Mouse (Mus musculus) lung, embryonic 16.5 days (tissue): Measurements from ENCODE around the gene Ispd. TPM values are rescaled to one million over a fixed set of nuclear protein-coding genes. Genes with fewer than 3 reads are reported as not detected.
A peak's percentile ranks its signal among the peaks of the same experiment; 100 is the strongest.

Experiments
- ATAC-seq: fragments of 200-750 bp; cut with Nextera tagmentation; 2 replicates; pipeline ENCODE4 v1.8.0; 2017; ENCODE audit warnings: low read depth, mild to moderate bottlenecking, moderate library complexity
- H3K27ac ChIP-seq: fragments of 300-500 bp; sonication (generic); 2 replicates; pipeline ENCODE4 v1.5.1; 2014; ENCODE audit warnings: mild to moderate bottlenecking, control low read depth, low read length
- H3K27me3 ChIP-seq: fragments of 300-500 bp; sonication (generic); 2 replicates; pipeline ENCODE4 v1.6.1; 2014; ENCODE audit warnings: low read depth, low read length, mixed read lengths; ENCODE audit not compliant: control insufficient read depth, insufficient read depth
- H3K36me3 ChIP-seq: fragments of 300-500 bp; sonication (generic); 2 replicates; pipeline ENCODE4 v1.6.1; 2014; ENCODE audit warnings: low read length; ENCODE audit not compliant: control insufficient read depth, insufficient read depth
- H3K4me1 ChIP-seq: fragments of 300-500 bp; sonication (generic); replicated peaks from 2 replicates; pipeline ENCODE4 v1.6.1; 2014; ENCODE audit warnings: low read length, mixed read lengths; ENCODE audit not compliant: control insufficient read depth, insufficient read depth
- H3K4me2 ChIP-seq: fragments of 300-500 bp; sonication (generic); 2 replicates; pipeline ENCODE4 v1.6.1; 2014; ENCODE audit warnings: low read depth, low read length, control low read depth
- H3K4me3 ChIP-seq: fragments of 300-500 bp; sonication (generic); 2 replicates; pipeline ENCODE4 v1.5.1; 2014; ENCODE audit warnings: mild to moderate bottlenecking, low read length, control low read depth
- H3K9ac ChIP-seq: fragments of 300-500 bp; sonication (generic); 2 replicates; pipeline ENCODE4 v1.6.1; 2014; ENCODE audit warnings: low read length, control low read depth
- H3K9me3 ChIP-seq: fragments of 300-500 bp; sonication (generic); 2 replicates; pipeline ENCODE4 v1.6.1; 2016; ENCODE audit warnings: low read length; ENCODE audit not compliant: control insufficient read depth
- WGBS: fragments of 180-500 bp; shearing (Covaris S2); extraction: QIAGEN DNeasy Blood & Tissue Kit; methylation state at CpG from one replicate; pipeline ENCODE4 v1.1.7; 2014; 5-methylcytosine and 5-hydroxymethylcytosine counted together
- polyA plus RNA-seq: library from polyadenylated mRNA; unstranded; fragments of >200 nt; fragmentation: Nextera tagmentation; extraction: Ambion mirVana; gene quantifications from 2 replicates; pipeline ENCODE4 v1.2.1, GENCODE M21; 2015

Gene Ispd
- polyA plus RNA-seq, 1 experiment from 2014 or later, result 12.4 TPM

- H3K4me1 ChIP-seq, result no peaks in the 10 kb centered on the region
- H3K9ac ChIP-seq, result no peak overlapping the region
- H3K4me2 ChIP-seq, result no peak overlapping the region
- no peaks in the 10 kb centered on the region for H3K36me3 ChIP-seq
- no peak overlapping the region for H3K4me3 ChIP-seq
- 56% methylated on average over 4 of the region's 4 CpGs for WGBS
- no peaks in the 10 kb centered on the region for H3K9me3 ChIP-seq
- no peaks in the 10 kb centered on the region for H3K27me3 ChIP-seq
- no peak overlapping the region for H3K27ac ChIP-seq
- ATAC-seq, result no peak
These were observed 150.3 kb downstream of the Ispd start for GRCm38 (mm10) chr12:36531421-36532072.

DNA sequence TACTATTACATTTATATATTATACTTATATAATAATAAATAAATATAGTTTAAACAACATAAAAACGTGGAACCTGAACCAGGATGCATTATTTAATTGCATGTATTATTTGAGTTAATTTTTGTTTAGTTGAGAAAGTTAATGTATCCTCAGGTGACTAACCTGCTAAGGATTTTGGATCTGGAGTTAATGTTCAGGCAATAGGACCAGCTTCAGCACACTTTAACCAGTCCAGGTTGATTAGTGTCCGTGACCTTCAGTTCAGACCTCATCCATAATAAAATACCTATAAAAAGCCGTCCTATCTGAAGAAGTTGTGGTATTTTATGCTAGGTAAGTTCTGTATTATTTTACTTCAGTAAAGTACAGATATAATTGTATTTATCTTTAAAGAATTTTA, 151.3 kb downstream of the Ispd start:
- H3K4me2 ChIP-seq, result no peak overlapping the region
- WGBS, result 78% methylated on average over 3 of the region's 3 CpGs
- no peaks in the 10 kb centered on the region for H3K4me1 ChIP-seq
- ATAC-seq, result no peak
- H3K4me3 ChIP-seq, result no peak overlapping the region
- H3K36me3 ChIP-seq, result no peaks in the 10 kb centered on the region
- H3K9ac ChIP-seq, result no peak overlapping the region
- H3K9me3 ChIP-seq, result no peaks in the 10 kb centered on the region
- no peak overlapping the region for H3K27ac ChIP-seq
- no peaks in the 10 kb centered on the region for H3K27me3 ChIP-seq

DNA sequence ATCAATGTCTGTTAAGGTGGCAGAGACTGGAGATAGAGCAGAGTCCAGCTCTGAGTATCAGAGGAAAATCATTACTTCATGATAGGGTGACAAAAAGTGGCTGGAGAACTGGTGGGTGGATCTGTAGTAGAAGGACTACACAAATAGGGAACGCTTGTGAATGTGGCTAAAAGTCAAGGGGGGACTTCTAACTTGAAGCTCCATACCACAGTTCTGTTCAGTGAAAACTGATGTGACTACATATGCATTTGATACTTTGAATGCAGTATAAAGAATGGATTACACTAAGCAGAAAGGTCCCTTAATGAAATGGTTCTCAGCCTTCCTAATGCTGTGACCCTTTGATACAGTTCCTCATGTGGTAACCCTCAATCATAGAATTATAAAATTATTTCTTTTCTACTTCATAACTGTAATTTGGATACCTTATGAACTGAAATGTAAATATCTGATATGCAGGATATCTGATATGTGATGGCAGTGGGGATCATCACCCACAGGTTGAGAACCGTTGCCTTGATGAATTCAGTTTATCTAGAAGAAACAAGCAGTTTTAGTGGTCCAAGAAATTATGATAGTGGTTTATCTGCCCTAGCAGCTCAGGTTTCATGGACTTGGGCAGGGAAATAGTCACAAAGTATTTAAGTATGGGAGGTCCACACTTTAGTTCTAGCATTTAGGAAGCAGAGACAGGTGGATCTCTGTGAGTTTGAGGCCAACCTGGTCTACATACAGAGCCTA, 152.1 kb downstream of the Ispd start:
- WGBS, result 60% methylated on average over 2 of the region's 2 CpGs
- H3K27ac ChIP-seq, result no peak overlapping the region
- H3K36me3 ChIP-seq, result no peaks in the 10 kb centered on the region
- H3K9ac ChIP-seq, result no peak overlapping the region
- no peaks in the 10 kb centered on the region for H3K4me1 ChIP-seq
- no peaks in the 10 kb centered on the region for H3K9me3 ChIP-seq
- H3K4me2 ChIP-seq, result no peak overlapping the region
- H3K27me3 ChIP-seq, result no peaks in the 10 kb centered on the region
- no peak for ATAC-seq
- H3K4me3 ChIP-seq, result no peak overlapping the region

DNA sequence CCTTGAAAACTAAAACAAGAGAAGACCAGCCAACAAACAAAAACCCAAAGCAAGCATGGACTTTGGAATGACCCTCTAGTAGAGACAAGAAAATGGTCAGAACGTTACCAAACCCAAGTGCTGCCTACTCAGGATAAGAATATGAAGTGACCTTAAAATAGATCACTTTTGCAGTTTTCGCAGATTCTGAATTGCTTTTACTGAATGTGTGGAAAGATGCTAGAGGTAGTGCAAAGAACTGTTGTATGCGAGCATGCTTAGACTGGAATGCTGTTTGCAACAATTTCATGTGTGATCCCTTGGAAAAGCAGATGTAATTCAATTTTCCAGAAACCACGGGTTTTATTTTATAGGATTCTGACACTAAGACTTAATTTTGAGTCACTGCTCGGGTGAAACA, 153.3 kb downstream of the Ispd start:
- no peaks in the 10 kb centered on the region for H3K27me3 ChIP-seq
- ATAC-seq, result no peak
- WGBS, result 88% methylated on average over 5 of the region's 5 CpGs

GRCm38 (mm10) chr12:36545318-36545717, 164.1 kb downstream of the Ispd start:
- Histone ChIP-seq H3K27me3 (no peaks in the 10 kb centered on the region), H3K9ac (no peak overlapping the region), H3K4me1 (no peaks in the 10 kb centered on the region), H3K9me3 (no peaks in the 10 kb centered on the region), H3K36me3 (no peaks in the 10 kb centered on the region), H3K4me2 (no peak overlapping the region), H3K27ac (no peak overlapping the region), H3K4me3 (no peak overlapping the region)
- ATAC-seq, result no peak

More for the DNA sequence above, 153.3 kb downstream of the Ispd start:
- Histone ChIP-seq H3K4me1 (no peaks in the 10 kb centered on the region), H3K9ac (no peak overlapping the region), H3K4me3 (no peak overlapping the region), H3K27ac (no peak overlapping the region), H3K4me2 (no peak overlapping the region), H3K36me3 (no peaks in the 10 kb centered on the region), H3K9me3 (no peaks in the 10 kb centered on the region)

GRCm38 (mm10) chr12:36549474-36549873, 168.2 kb downstream of the Ispd start:
- Histone ChIP-seq H3K27ac (no peak overlapping the region), H3K27me3 (no peaks in the 10 kb centered on the region), H3K4me3 (no peak overlapping the region), H3K9ac (no peak overlapping the region), H3K36me3 (no peaks in the 10 kb centered on the region), H3K9me3 (no peaks in the 10 kb centered on the region), H3K4me1 (no peaks in the 10 kb centered on the region), H3K4me2 (no peak overlapping the region)
- no peak for ATAC-seq
- 71% methylated on average over 9 of the region's 9 CpGs for WGBS

DNA sequence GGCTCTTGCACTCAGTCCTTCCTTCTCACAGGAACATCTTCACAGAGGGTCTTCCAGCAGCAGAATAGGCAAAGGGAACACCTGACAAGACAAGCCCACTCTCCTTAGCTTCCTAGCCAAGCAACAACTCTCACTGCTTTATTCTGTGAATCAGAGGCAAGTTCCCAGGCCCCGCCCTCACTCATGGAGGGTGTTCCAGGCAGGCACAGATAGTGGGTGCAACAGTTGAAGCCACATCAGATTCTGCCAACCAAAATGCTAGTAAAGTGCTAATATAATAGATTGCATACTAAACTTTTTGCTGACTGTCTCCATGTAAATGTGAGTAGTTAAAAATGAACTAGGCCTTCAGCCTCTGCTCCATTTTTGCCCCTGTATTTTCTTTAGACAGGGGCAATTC, 173.4 kb downstream of the Ispd start:
- ATAC-seq, result no peak
- H3K27me3 ChIP-seq, result no peaks in the 10 kb centered on the region
- no peaks in the 10 kb centered on the region for H3K9me3 ChIP-seq
- no peaks in the 10 kb centered on the region for H3K36me3 ChIP-seq
- no peak overlapping the region for H3K4me3 ChIP-seq
- WGBS, result 100% methylated on average over 1 of the region's 1 CpGs
- no peak overlapping the region for H3K9ac ChIP-seq
- no peaks in the 10 kb centered on the region for H3K4me1 ChIP-seq
- no peak overlapping the region for H3K4me2 ChIP-seq
- no peak overlapping the region for H3K27ac ChIP-seq

GRCm38 (mm10) chr12:36564146-36564545, 182.9 kb downstream of the Ispd start:
- no peak overlapping the region for H3K27ac ChIP-seq
- H3K36me3 ChIP-seq, result no peaks in the 10 kb centered on the region
- no peaks in the 10 kb centered on the region for H3K4me1 ChIP-seq
- 50% methylated on average over 2 of the region's 2 CpGs for WGBS
- peak; percentile 47; the same call in 1 of the 2 replicates for ATAC-seq
- H3K4me3 ChIP-seq, result no peak overlapping the region
- no peaks in the 10 kb centered on the region for H3K27me3 ChIP-seq
- H3K4me2 ChIP-seq, result no peak overlapping the region
- H3K9me3 ChIP-seq, result no peaks in the 10 kb centered on the region
- H3K9ac ChIP-seq, result no peak overlapping the region

DNA sequence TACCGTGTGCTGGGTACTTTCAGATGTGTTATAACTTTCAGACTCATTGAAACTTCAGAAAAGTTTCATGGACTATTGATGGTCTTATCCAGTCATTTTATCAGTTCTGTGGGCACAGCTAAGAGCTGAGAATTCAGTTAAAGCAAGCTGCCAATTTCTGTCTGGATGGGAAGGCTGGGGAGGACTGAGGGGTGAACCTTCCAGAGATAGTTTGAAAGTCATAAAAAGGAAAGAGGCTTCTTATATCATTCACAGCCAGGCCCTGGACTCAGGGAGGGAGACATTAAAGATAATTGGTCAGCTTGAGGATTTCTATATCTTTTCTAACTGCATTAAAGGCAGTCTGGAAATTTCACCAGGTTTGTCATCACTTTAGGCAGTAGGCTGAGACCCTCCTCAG, 185.7 kb downstream of the Ispd start:
- 66% methylated on average over 1 of the region's 1 CpGs for WGBS
- no peak for ATAC-seq
- no peak overlapping the region for H3K4me3 ChIP-seq
- H3K4me1 ChIP-seq, result no peaks in the 10 kb centered on the region
- H3K4me2 ChIP-seq, result no peak overlapping the region
- no peaks in the 10 kb centered on the region for H3K36me3 ChIP-seq
- no peaks in the 10 kb centered on the region for H3K9me3 ChIP-seq
- H3K9ac ChIP-seq, result no peak overlapping the region
- no peaks in the 10 kb centered on the region for H3K27me3 ChIP-seq
- H3K27ac ChIP-seq, result no peak overlapping the region
